Mouse (Mus musculus): ENCODE measurements at regions not wholly inside any gene's neighbourhood (a gene's known extent, or its start where the extent isn't known, plus 50 kb on each side); places are given as distances from the start of the nearest gene placed in this dataset.

GRCm38 (mm10) chr10:8057855-8058254 is 101.8 kb upstream of the Tab2 start:
- Histone ChIP-seq H3K27ac (ENCODE audit: insufficient read depth, low read depth, low read length) (no peak overlapping the region), H3K4me3 (ENCODE audit: insufficient read depth, low read length) (no peak overlapping the region), H3K4me1 (ENCODE audit: control insufficient read depth, insufficient read depth, low read length) (peaks cover 19% of the 10 kb centered on the region)
- TF ChIP-seq CTCF (IDR thresholded peaks at IDR 0.05; ENCODE audit: low read depth, low read length) (no peak), POLR2A (IDR thresholded peaks at IDR 0.05; ENCODE audit: borderline replicate concordance, low read depth, low read length) (no peak)

- H3K4me1 ChIP-seq (ENCODE audit: control insufficient read depth, insufficient read depth, low read length) = peaks cover 13% of the 10 kb centered on the region
- no peak for TF ChIP-seq CTCF (IDR thresholded peaks at IDR 0.05; ENCODE audit: low read depth, low read length)
- TF ChIP-seq POLR2A (IDR thresholded peaks at IDR 0.05; ENCODE audit: borderline replicate concordance, low read depth, low read length) = no peak
- H3K27ac ChIP-seq (ENCODE audit: insufficient read depth, low read depth, low read length) = no peak overlapping the region
- H3K4me3 ChIP-seq (ENCODE audit: insufficient read depth, low read length) = no peak overlapping the region
Observed at GRCm38 (mm10) chr10:8055293-8055692, 99.3 kb upstream of the Tab2 start.

- TF ChIP-seq POLR2A (IDR thresholded peaks at IDR 0.05; ENCODE audit: borderline replicate concordance, low read depth, low read length) (no peak), CTCF (IDR thresholded peaks at IDR 0.05; ENCODE audit: low read depth, low read length) (no peak)
- Histone ChIP-seq H3K27ac (ENCODE audit: insufficient read depth, low read depth, low read length) (no peak overlapping the region), H3K4me1 (ENCODE audit: control insufficient read depth, insufficient read depth, low read length) (no peaks in the 10 kb centered on the region)
Observed at GRCm38 (mm10) chr10:8043416-8044163, 87.6 kb upstream of the Tab2 start.

GRCm38 (mm10) chr10:8042306-8042705 is 86.3 kb upstream of the Tab2 start:
- Histone ChIP-seq H3K4me1 (ENCODE audit: control insufficient read depth, insufficient read depth, low read length) (no peaks in the 10 kb centered on the region), H3K27ac (ENCODE audit: insufficient read depth, low read depth, low read length) (no peak overlapping the region), H3K4me3 (ENCODE audit: insufficient read depth, low read length) (no peak overlapping the region)
- TF ChIP-seq CTCF (IDR thresholded peaks at IDR 0.05; ENCODE audit: low read depth, low read length) = no peak
- TF ChIP-seq POLR2A (IDR thresholded peaks at IDR 0.05; ENCODE audit: borderline replicate concordance, low read depth, low read length) = no peak

More at GRCm38 (mm10) chr10:8043416-8044163, 87.6 kb upstream of the Tab2 start:
- H3K4me3 ChIP-seq (ENCODE audit: insufficient read depth, low read length) = no peak overlapping the region

DNA sequence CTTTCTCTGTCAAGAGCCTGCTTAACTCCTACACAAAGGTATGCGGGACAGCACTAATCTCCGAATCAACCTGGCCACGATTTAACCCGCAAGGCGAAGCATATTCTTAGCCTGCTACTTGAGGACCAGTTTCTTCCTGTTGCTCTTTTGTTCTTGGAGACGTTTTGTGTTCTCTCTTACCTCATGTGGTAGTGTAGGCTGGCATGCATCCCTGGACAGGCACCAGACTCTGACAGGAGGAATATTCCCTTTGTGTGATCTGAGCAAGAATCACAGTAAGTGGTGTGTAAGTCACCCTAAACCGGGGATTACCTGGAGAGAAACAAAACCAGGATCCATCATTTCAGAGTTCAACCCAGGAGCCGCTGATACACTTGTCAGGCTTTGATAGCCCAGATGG is 85.8 kb upstream of the Tab2 start:
- H3K27ac ChIP-seq (ENCODE audit: insufficient read depth, low read depth, low read length) = no peak overlapping the region
- H3K4me1 ChIP-seq (ENCODE audit: control insufficient read depth, insufficient read depth, low read length) = no peaks in the 10 kb centered on the region
- H3K4me3 ChIP-seq (ENCODE audit: insufficient read depth, low read length) = no peak overlapping the region
- TF ChIP-seq CTCF (IDR thresholded peaks at IDR 0.05; ENCODE audit: low read depth, low read length) = no peak
- TF ChIP-seq POLR2A (IDR thresholded peaks at IDR 0.05; ENCODE audit: borderline replicate concordance, low read depth, low read length) = no peak

- TF ChIP-seq POLR2A (IDR thresholded peaks at IDR 0.05; ENCODE audit: borderline replicate concordance, low read depth, low read length) = no peak
- TF ChIP-seq CTCF (IDR thresholded peaks at IDR 0.05; ENCODE audit: low read depth, low read length) = no peak
- Histone ChIP-seq H3K4me1 (ENCODE audit: control insufficient read depth, insufficient read depth, low read length) (no peaks in the 10 kb centered on the region), H3K27ac (ENCODE audit: insufficient read depth, low read depth, low read length) (no peak overlapping the region), H3K4me3 (ENCODE audit: insufficient read depth, low read length) (no peak overlapping the region)
Observed at GRCm38 (mm10) chr10:8037986-8038631, 82.1 kb upstream of the Tab2 start.

DNA sequence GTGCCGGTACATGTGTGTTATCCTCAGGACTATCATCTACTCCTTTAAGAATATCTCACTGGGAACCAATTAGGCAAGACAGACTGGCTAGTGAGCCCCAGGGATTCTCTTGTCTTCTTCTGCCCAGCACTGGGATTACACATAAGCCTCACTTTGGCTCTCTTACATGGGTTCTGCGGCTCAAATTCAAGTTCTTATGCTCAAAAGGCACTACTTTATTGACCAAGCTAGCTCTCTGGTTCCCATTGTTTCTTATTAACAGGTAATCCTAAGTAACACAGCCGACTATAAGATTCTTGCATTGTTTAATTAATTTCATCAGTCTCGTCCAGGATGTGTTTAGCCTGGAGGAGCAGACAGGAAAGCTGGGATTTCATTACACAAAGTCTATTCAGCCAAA is 80.3 kb upstream of the Tab2 start:
- Histone ChIP-seq H3K4me3 (ENCODE audit: insufficient read depth, low read length) (no peak overlapping the region), H3K27ac (ENCODE audit: insufficient read depth, low read depth, low read length) (no peak overlapping the region), H3K4me1 (ENCODE audit: control insufficient read depth, insufficient read depth, low read length) (0 out of 2 replicates have a peak, but pooled peaks cover 2% of the 10 kb centered on the region)
- TF ChIP-seq CTCF (IDR thresholded peaks at IDR 0.05; ENCODE audit: low read depth, low read length) = no peak
- TF ChIP-seq POLR2A (IDR thresholded peaks at IDR 0.05; ENCODE audit: borderline replicate concordance, low read depth, low read length) = no peak

DNA sequence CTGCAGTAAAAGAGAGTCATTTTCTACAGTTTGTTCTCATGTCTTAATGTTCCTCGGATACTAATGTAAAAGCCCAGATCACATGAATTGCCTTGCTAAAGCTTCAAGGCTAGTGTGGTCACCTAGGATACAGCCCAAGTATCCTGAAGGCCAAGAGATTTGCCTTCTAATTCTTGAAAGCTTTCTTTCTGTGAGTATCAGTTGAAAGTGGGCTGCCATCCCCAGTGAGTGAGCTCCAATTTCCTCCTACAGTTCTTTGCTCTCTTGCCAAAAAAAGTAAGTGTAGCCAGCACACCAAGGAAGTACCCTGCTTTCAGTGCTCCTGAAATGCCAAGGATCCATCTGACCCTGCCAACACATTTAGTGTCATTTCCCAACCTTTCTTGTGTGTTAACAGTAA is 79.3 kb upstream of the Tab2 start:
- Histone ChIP-seq H3K4me1 (ENCODE audit: control insufficient read depth, insufficient read depth, low read length) (0 out of 2 replicates have a peak, but pooled peaks cover 2% of the 10 kb centered on the region), H3K4me3 (ENCODE audit: insufficient read depth, low read length) (no peak overlapping the region), H3K27ac (ENCODE audit: insufficient read depth, low read depth, low read length) (no peak overlapping the region)
- TF ChIP-seq CTCF (IDR thresholded peaks at IDR 0.05; ENCODE audit: low read depth, low read length) (no peak), POLR2A (IDR thresholded peaks at IDR 0.05; ENCODE audit: borderline replicate concordance, low read depth, low read length) (no peak)

DNA sequence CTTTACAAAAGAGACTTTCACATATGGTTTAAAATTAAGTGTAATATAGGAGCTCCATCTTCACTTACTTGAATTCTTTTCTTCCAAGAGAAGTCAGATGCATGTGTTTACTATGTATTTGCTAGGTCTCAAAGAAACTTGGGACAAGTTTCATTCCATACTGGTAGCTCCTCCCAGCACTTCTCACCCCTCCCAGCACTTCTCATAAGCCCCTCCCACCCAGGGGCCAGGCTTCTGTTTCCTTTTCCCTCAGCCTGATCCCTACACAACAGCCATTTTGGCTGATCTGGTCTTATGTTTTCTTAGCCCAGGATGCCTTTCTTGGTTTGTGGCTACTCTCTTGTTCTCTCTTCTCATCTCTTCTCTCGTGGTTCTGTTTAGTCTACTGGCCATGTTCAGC is 76.2 kb upstream of the Tab2 start:
- peaks cover 12% of the 10 kb centered on the region for H3K4me1 ChIP-seq (ENCODE audit: control insufficient read depth, insufficient read depth, low read length)
- no peak overlapping the region for H3K4me3 ChIP-seq (ENCODE audit: insufficient read depth, low read length)
- H3K27ac ChIP-seq (ENCODE audit: insufficient read depth, low read depth, low read length) = no peak overlapping the region
- no peak for TF ChIP-seq POLR2A (IDR thresholded peaks at IDR 0.05; ENCODE audit: borderline replicate concordance, low read depth, low read length)
- no peak for TF ChIP-seq CTCF (IDR thresholded peaks at IDR 0.05; ENCODE audit: low read depth, low read length)

- TF ChIP-seq CTCF (IDR thresholded peaks at IDR 0.05; ENCODE audit: low read depth, low read length) (no peak), POLR2A (IDR thresholded peaks at IDR 0.05; ENCODE audit: borderline replicate concordance, low read depth, low read length) (no peak)
- Histone ChIP-seq H3K27ac (ENCODE audit: insufficient read depth, low read depth, low read length) (no peak overlapping the region), H3K4me1 (ENCODE audit: control insufficient read depth, insufficient read depth, low read length) (peaks cover 20% of the 10 kb centered on the region), H3K4me3 (ENCODE audit: insufficient read depth, low read length) (no peak overlapping the region)
Observed at GRCm38 (mm10) chr10:8028840-8029239, 72.8 kb upstream of the Tab2 start.

Data from bone marrow macrophage, adult 2 months (primary cell).